Mouse (Mus musculus): ENCODE measurements around the gene Tmem192. TPM values are rescaled to one million over a fixed set of nuclear protein-coding genes. Genes with fewer than 3 reads are reported as not detected.

Tmem192 gene
- total RNA-seq (2014; rRNA removed): 5.1 and 5.3 TPM in 2 replicates
- 28.8 and 31.3 TPM in 2 replicates for polyA plus RNA-seq (2012; rRNA removed)

- Histone ChIP-seq H3K36me3 (ENCODE audit: control insufficient read depth, insufficient read depth, low read length) (no peaks in the 10 kb centered on the region), H3K79me2 (ENCODE audit: control insufficient read depth, insufficient read depth, low read length) (peaks cover 4% of the 10 kb centered on the region; the same call in 1 of the 2 replicates), H3K9ac (ENCODE audit: low read depth, low read length) (peak within 1 kb of the TSS; percentile 95), H3K27me3 (ENCODE audit: control insufficient read depth, insufficient read depth, low read length) (no peaks in the 10 kb centered on the region), H3K27ac (replicated peaks; ENCODE audit: insufficient read depth, low read depth, low read length) (peak within 1 kb of the TSS; percentile 96), H3K4me1 (ENCODE audit: control insufficient read depth, insufficient read depth, low read length) (peaks cover 3% of the 10 kb centered on the region; the same call in 1 of the 2 replicates), H3K4me3 (ENCODE audit: insufficient read depth, low read depth, low read length) (peak within 1 kb of the TSS; percentile 90)
- TF ChIP-seq CTCF (IDR thresholded peaks at IDR 0.05; ENCODE audit: low read depth, low read length) (no peak), POLR2A (IDR thresholded peaks at IDR 0.05; ENCODE audit: extremely low read depth, insufficient read depth, low read length) (peak; percentile 35)
- WGBS: under 1% methylated on average over 73 of the region's 73 CpGs
- DNase-seq (ENCODE audit: extremely low read depth, low read depth, low spot score): peak; percentile 83
These were observed at the start of gene Tmem192 for GRCm38 (mm10) chr8:64946820-64947697. Tmem192 (plus strand) TSS chr8:64947185.

- Histone ChIP-seq H3K4me1 (ENCODE audit: control insufficient read depth, insufficient read depth, low read length) (no peaks in the 10 kb centered on the region), H3K27me3 (ENCODE audit: control insufficient read depth, insufficient read depth, low read length) (no peaks in the 10 kb centered on the region), H3K79me2 (ENCODE audit: control insufficient read depth, insufficient read depth, low read length) (no peaks in the 10 kb centered on the region), H3K9ac (ENCODE audit: low read depth, low read length) (no peak overlapping the region), H3K27ac (replicated peaks; ENCODE audit: insufficient read depth, low read depth, low read length) (no peak overlapping the region), H3K36me3 (ENCODE audit: control insufficient read depth, insufficient read depth, low read length) (no peaks in the 10 kb centered on the region), H3K4me3 (ENCODE audit: insufficient read depth, low read depth, low read length) (no peak overlapping the region)
- no peak for DNase-seq (ENCODE audit: extremely low read depth, low read depth, low spot score)
- WGBS: 33% methylated on average over 4 of the region's 4 CpGs
- TF ChIP-seq CTCF (IDR thresholded peaks at IDR 0.05; ENCODE audit: low read depth, low read length) (no peak), POLR2A (IDR thresholded peaks at IDR 0.05; ENCODE audit: extremely low read depth, insufficient read depth, low read length) (no peak)
These were observed 48.3 kb upstream of the Tmem192 start for GRCm38 (mm10) chr8:64898710-64899109.

GRCm38 (mm10) chr8:64900645-64901044 is 46.3 kb upstream of the Tmem192 start:
- Histone ChIP-seq H3K27me3 (ENCODE audit: control insufficient read depth, insufficient read depth, low read length) (no peaks in the 10 kb centered on the region), H3K4me3 (ENCODE audit: insufficient read depth, low read depth, low read length) (no peak overlapping the region), H3K79me2 (ENCODE audit: control insufficient read depth, insufficient read depth, low read length) (no peaks in the 10 kb centered on the region), H3K4me1 (ENCODE audit: control insufficient read depth, insufficient read depth, low read length) (no peaks in the 10 kb centered on the region), H3K27ac (replicated peaks; ENCODE audit: insufficient read depth, low read depth, low read length) (no peak overlapping the region), H3K36me3 (ENCODE audit: control insufficient read depth, insufficient read depth, low read length) (no peaks in the 10 kb centered on the region), H3K9ac (ENCODE audit: low read depth, low read length) (no peak overlapping the region)
- no peak for DNase-seq (ENCODE audit: extremely low read depth, low read depth, low spot score)
- 61% methylated on average over 3 of the region's 3 CpGs for WGBS
- no peak for TF ChIP-seq CTCF (IDR thresholded peaks at IDR 0.05; ENCODE audit: low read depth, low read length)
- TF ChIP-seq POLR2A (IDR thresholded peaks at IDR 0.05; ENCODE audit: extremely low read depth, insufficient read depth, low read length): no peak

GRCm38 (mm10) chr8:64901527-64902156 is 45.3 kb upstream of the Tmem192 start:
- Histone ChIP-seq H3K27me3 (ENCODE audit: control insufficient read depth, insufficient read depth, low read length) (no peaks in the 10 kb centered on the region), H3K36me3 (ENCODE audit: control insufficient read depth, insufficient read depth, low read length) (no peaks in the 10 kb centered on the region), H3K79me2 (ENCODE audit: control insufficient read depth, insufficient read depth, low read length) (no peaks in the 10 kb centered on the region), H3K4me1 (ENCODE audit: control insufficient read depth, insufficient read depth, low read length) (no peaks in the 10 kb centered on the region), H3K9ac (ENCODE audit: low read depth, low read length) (no peak overlapping the region), H3K27ac (replicated peaks; ENCODE audit: insufficient read depth, low read depth, low read length) (no peak overlapping the region), H3K4me3 (ENCODE audit: insufficient read depth, low read depth, low read length) (no peak overlapping the region)
- no peak for TF ChIP-seq POLR2A (IDR thresholded peaks at IDR 0.05; ENCODE audit: extremely low read depth, insufficient read depth, low read length)
- TF ChIP-seq CTCF (IDR thresholded peaks at IDR 0.05; ENCODE audit: low read depth, low read length): no peak
- DNase-seq (ENCODE audit: extremely low read depth, low read depth, low spot score): no peak
- 75% methylated on average over 7 of the region's 7 CpGs for WGBS

- Histone ChIP-seq H3K36me3 (ENCODE audit: control insufficient read depth, insufficient read depth, low read length) (no peaks in the 10 kb centered on the region), H3K4me1 (ENCODE audit: control insufficient read depth, insufficient read depth, low read length) (no peaks in the 10 kb centered on the region), H3K27me3 (ENCODE audit: control insufficient read depth, insufficient read depth, low read length) (no peaks in the 10 kb centered on the region), H3K79me2 (ENCODE audit: control insufficient read depth, insufficient read depth, low read length) (no peaks in the 10 kb centered on the region), H3K9ac (ENCODE audit: low read depth, low read length) (no peak overlapping the region), H3K4me3 (ENCODE audit: insufficient read depth, low read depth, low read length) (no peak overlapping the region), H3K27ac (replicated peaks; ENCODE audit: insufficient read depth, low read depth, low read length) (no peak overlapping the region)
- DNase-seq (ENCODE audit: extremely low read depth, low read depth, low spot score): no peak
- no peak for TF ChIP-seq POLR2A (IDR thresholded peaks at IDR 0.05; ENCODE audit: extremely low read depth, insufficient read depth, low read length)
- TF ChIP-seq CTCF (IDR thresholded peaks at IDR 0.05; ENCODE audit: low read depth, low read length): no peak
- 88% methylated on average over 12 of the region's 12 CpGs for WGBS
These were observed 44.8 kb upstream of the Tmem192 start for GRCm38 (mm10) chr8:64902191-64902590.
